Mouse (Mus musculus): ENCODE data around the gene Cactin.

Cactin gene

GRCm38 (mm10) chr10:81365672-81366476 lies 45.0 kb downstream of the Cactin start, which contains the start of gene 4930404N11Rik:
Gene 4930404N11Rik (minus strand): TSS chr10:81365816.
- peak; percentile 37 to 38 for DNase-seq

DNA sequence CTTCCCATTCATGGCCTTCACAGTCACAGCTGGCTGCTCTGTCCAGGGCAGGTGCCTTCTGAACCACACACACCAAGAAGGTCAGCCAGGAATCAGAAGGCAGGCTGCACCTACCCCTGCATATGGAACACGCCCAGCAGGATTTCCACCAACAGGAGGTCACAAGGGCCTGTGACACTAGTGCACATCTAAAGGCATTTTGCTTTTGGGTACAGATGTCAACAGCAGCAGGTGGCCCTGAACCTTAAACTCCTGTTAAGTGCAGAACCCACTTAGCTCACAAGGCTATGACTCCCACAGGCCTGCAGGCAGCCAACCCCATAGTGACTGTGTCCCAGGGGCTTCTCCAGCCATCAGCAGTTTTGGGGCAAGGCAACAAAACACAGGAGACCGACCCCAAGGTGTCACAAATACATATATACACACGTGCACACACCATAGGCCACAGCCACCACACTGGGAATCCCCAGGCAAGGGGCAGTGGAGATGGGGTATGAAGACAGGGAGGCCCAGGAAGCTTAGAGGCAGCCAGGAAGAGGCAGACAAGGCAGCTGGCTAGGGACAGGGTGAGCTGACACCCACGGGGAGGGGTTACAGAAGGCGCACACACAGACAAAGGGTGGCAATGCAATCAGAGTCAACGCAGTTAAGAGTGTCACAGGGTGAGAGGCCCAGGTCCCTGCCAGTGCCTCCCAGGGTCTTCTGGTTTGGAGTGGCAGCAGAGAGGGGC lies 45.7 kb downstream of the Cactin start:
- no peak for DNase-seq

- peak; percentile 49 to 61 for DNase-seq
Measured at GRCm38 (mm10) chr10:81367207-81367495, 46.2 kb downstream of the Cactin start.

- no peak for DNase-seq
Measured at GRCm38 (mm10) chr10:81375322-81375721, 54.4 kb downstream of the Cactin start.

All from cerebellum, postnatal 10 days (tissue).